In genomic region chr5:92920984-92921383, GRCm38 (mm10) we compare ENCODE assay signal across 24 mouse cellular contexts.
"Had no signal": no experiment of that assay in that cellular context is flagged by ENCODE, and none has a peak within 500 bp of the region (broad histone marks: within the 10 kb centered on the region; RNA-seq: fewer than 3 reads in every experiment).

No protein-coding gene starts in this region.

- DNase-seq: gastrocnemius, adult 2 months; gastrocnemius, postnatal 14 days; gastrocnemius, postnatal 36 days; heart, adult 11 months; kidney, adult 11 months; kidney, adult 2 months; kidney, adult 9 months; kidney, postnatal 14 days; kidney, postnatal 36 days; layer of hippocampus, adult 9-11 months; layer of hippocampus, postnatal 36 days; left cerebral cortex, postnatal 4 days had no signal

- H3K4me2 ChIP-seq: heart, embryonic 12.5 days; hindbrain, embryonic 13.5 days; hindbrain, embryonic 15.5 days; kidney, embryonic 15.5 days; limb, embryonic 13.5 days; limb, embryonic 15.5 days; liver, embryonic 12.5 days had no signal

- H3K36me3 ChIP-seq: hindbrain, embryonic 13.5 days; hindbrain, embryonic 15.5 days; liver, embryonic 12.5 days had no signal

- H3K27me3 ChIP-seq: heart, embryonic 12.5 days; hindbrain, embryonic 13.5 days; hindbrain, embryonic 15.5 days; kidney, embryonic 15.5 days; limb, embryonic 13.5 days; limb, embryonic 15.5 days; liver, embryonic 12.5 days had no signal

- H3K9ac ChIP-seq: heart, embryonic 12.5 days; hindbrain, embryonic 13.5 days; hindbrain, embryonic 15.5 days; kidney, embryonic 15.5 days; limb, embryonic 13.5 days; limb, embryonic 15.5 days; liver, embryonic 12.5 days; liver, embryonic 14.5 days had no signal

- H3K9me3 ChIP-seq: heart, embryonic 10.5 days; heart, embryonic 12.5 days; hindbrain, embryonic 13.5 days; hindbrain, embryonic 15.5 days; kidney, embryonic 15.5 days; limb, embryonic 13.5 days; limb, embryonic 15.5 days; liver, embryonic 12.5 days had no signal

- H3K4me3 ChIP-seq: gastrocnemius, adult 2 months; heart, embryonic 10.5 days; heart, embryonic 12.5 days; hindbrain, embryonic 13.5 days; hindbrain, embryonic 15.5 days; kidney, embryonic 15.5 days; limb, embryonic 13.5 days; limb, embryonic 15.5 days; liver, embryonic 12.5 days had no signal

- ATAC-seq: hindbrain, postnatal 0 days; intestine, embryonic 16.5 days; liver, embryonic 12.5 days had no signal

- H3K27ac ChIP-seq: gastrocnemius, adult 2 months; heart, embryonic 10.5 days; hindbrain, embryonic 13.5 days; hindbrain, embryonic 15.5 days; hindbrain, postnatal 0 days; kidney, embryonic 15.5 days; kidney, postnatal 0 days; limb, embryonic 13.5 days; limb, embryonic 15.5 days; liver, embryonic 12.5 days; liver, embryonic 14.5 days had no signal
